Comparison of ENCODE assay signal across 21 mouse cellular contexts in the genomic region with DNA sequence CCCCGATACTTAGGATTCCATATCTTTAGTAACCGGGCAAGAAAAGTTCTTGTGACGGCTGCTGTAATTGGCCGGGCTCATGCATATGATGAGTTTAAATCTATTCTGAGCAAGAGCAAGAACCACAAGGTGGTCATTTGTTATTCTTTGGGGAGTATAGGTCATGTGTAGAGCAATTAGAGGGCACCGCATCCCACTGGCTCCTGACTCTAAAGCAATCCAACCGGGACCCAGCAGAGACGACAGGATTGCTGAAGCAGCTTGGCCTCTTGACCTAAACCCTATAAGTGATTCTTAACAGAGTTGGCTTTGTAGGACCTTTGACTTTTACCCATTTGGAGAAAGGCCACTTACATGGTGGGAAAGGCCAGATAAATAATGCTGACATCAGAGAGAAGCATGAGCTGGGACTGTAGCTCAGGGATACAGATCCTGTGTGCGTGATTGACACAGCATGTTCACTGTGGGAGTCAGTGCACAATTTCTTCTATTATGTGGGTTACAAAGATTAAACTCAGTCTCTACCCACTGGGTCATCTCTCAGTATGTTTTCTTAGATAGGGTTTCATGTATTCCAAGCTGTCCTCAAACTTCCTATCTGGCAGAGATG.
DNase-seq lines count a peak whose midpoint lies in the region; ATAC-seq lines count a peak whose summit lies in the region.
"Had no signal": no experiment of that assay in that cellular context is flagged by ENCODE, and none has a peak within 500 bp of the region (broad histone marks: within the 10 kb centered on the region; RNA-seq: fewer than 3 reads in every experiment).

No protein-coding gene starts in this region.

- WGBS in kidney, embryonic 15.5 days: 27% methylated on average over 8 of the region's 8 CpGs
- WGBS in midbrain, embryonic 11.5 days: 46% methylated on average over 8 of the region's 8 CpGs
- WGBS in midbrain, embryonic 16.5 days: 63% methylated on average over 8 of the region's 8 CpGs

- H3K27me3 ChIP-seq in kidney, embryonic 15.5 days: peaks cover 16% of the 10 kb centered on the region; the same call in 1 of the 2 replicates
- no peaks in the 10 kb centered on the region for H3K27me3 ChIP-seq in midbrain, embryonic 11.5 days (ENCODE audit: control insufficient read depth, insufficient read depth, low read length)
- no peaks in the 10 kb centered on the region for H3K27me3 ChIP-seq in midbrain, embryonic 16.5 days (ENCODE audit: control insufficient read depth, insufficient read depth, low read depth, low read length)
- H3K27me3 ChIP-seq: embryonic facial prominence, embryonic 15.5 days; forebrain, embryonic 15.5 days; neural tube, embryonic 12.5 days had no signal

- no peaks in the 10 kb centered on the region for H3K4me1 ChIP-seq in kidney, embryonic 15.5 days
- peaks cover 4% of the 10 kb centered on the region; the same call in 1 of the 2 replicates for H3K4me1 ChIP-seq in midbrain, embryonic 11.5 days (ENCODE audit: control insufficient read depth, insufficient read depth, low read length)
- H3K4me1 ChIP-seq in midbrain, embryonic 16.5 days (ENCODE audit: control insufficient read depth, insufficient read depth, low read length): no peaks in the 10 kb centered on the region
- H3K4me1 ChIP-seq: embryonic facial prominence, embryonic 15.5 days; heart, embryonic 10.5 days; limb, embryonic 10.5 days; neural tube, embryonic 12.5 days had no signal

- no peak overlapping the region for H3K4me2 ChIP-seq in kidney, embryonic 15.5 days
- no peak overlapping the region for H3K4me2 ChIP-seq in midbrain, embryonic 11.5 days
- H3K4me2 ChIP-seq in midbrain, embryonic 16.5 days (ENCODE audit: low read length): no peak overlapping the region
- H3K4me2 ChIP-seq: embryonic facial prominence, embryonic 15.5 days; forebrain, embryonic 15.5 days; neural tube, embryonic 12.5 days had no signal

- DNase-seq in adrenal gland, adult 2 months: peak; percentile 4
- DNase-seq in adrenal gland, adult 8-10 months: no peak
- DNase-seq in kidney, adult 11 months: no peak
- no peak for DNase-seq in midbrain, embryonic 11.5 days (ENCODE audit: low spot score, missing footprints)
- DNase-seq in mesoderm, embryonic 11.5 days (ENCODE audit: low read depth, low spot score): peak; percentile 47
- DNase-seq: cerebellum, adult 8-10 months; heart, postnatal 4 days; liver; lung, postnatal 4 days; retina, postnatal 1 day; right cerebral cortex, postnatal 25 days; spleen, adult 18-20 months had no signal

- ATAC-seq in kidney, embryonic 15.5 days (replicated peaks; ENCODE audit: low FRiP score): peak; percentile 67; the same call in 1 of the 2 replicates
- ATAC-seq in midbrain, embryonic 11.5 days (ENCODE audit: low FRiP score): peak; percentile 72
- no peak for ATAC-seq in midbrain, embryonic 16.5 days
- ATAC-seq in erythroblast, adult 5-6 weeks (replicated peaks; ENCODE audit: low FRiP score, poor library complexity, severe bottlenecking): no peak
- ATAC-seq: forebrain, embryonic 15.5 days; intestine, postnatal 0 days had no signal

- no peak overlapping the region for H3K4me3 ChIP-seq in kidney, embryonic 15.5 days (replicated peaks)
- no peak overlapping the region for H3K4me3 ChIP-seq in midbrain, embryonic 11.5 days (ENCODE audit: low read depth, low read length)
- no peak overlapping the region for H3K4me3 ChIP-seq in midbrain, embryonic 16.5 days (ENCODE audit: low read depth, low read length)
- H3K4me3 ChIP-seq: embryonic facial prominence, embryonic 15.5 days; forebrain, embryonic 15.5 days; heart, embryonic 10.5 days; limb, embryonic 10.5 days; neural tube, embryonic 12.5 days had no signal

- no peaks in the 10 kb centered on the region for H3K36me3 ChIP-seq in kidney, embryonic 15.5 days
- H3K36me3 ChIP-seq in midbrain, embryonic 11.5 days (ENCODE audit: control insufficient read depth, insufficient read depth, low read length): no peaks in the 10 kb centered on the region
- no peaks in the 10 kb centered on the region for H3K36me3 ChIP-seq in midbrain, embryonic 16.5 days (ENCODE audit: control insufficient read depth, insufficient read depth, low read length)
- H3K36me3 ChIP-seq: embryonic facial prominence, embryonic 15.5 days; forebrain, embryonic 15.5 days; heart, embryonic 10.5 days; limb, embryonic 10.5 days; neural tube, embryonic 12.5 days had no signal

- H3K27ac ChIP-seq in kidney, embryonic 15.5 days: no peak overlapping the region
- no peak overlapping the region for H3K27ac ChIP-seq in midbrain, embryonic 11.5 days (ENCODE audit: low read depth, low read length)
- no peak overlapping the region for H3K27ac ChIP-seq in midbrain, embryonic 16.5 days (ENCODE audit: low read length)
- H3K27ac ChIP-seq: embryonic facial prominence, embryonic 15.5 days; forebrain, embryonic 15.5 days; heart, embryonic 10.5 days; limb, embryonic 10.5 days; neural tube, embryonic 12.5 days had no signal

- no peaks in the 10 kb centered on the region for H3K9me3 ChIP-seq in kidney, embryonic 15.5 days (replicated peaks)
- no peaks in the 10 kb centered on the region for H3K9me3 ChIP-seq in midbrain, embryonic 11.5 days (ENCODE audit: control insufficient read depth, low read length)
- H3K9me3 ChIP-seq in midbrain, embryonic 16.5 days (replicated peaks; ENCODE audit: control insufficient read depth, low read length, poor library complexity, severe bottlenecking): no peaks in the 10 kb centered on the region
- H3K9me3 ChIP-seq: embryonic facial prominence, embryonic 15.5 days; forebrain, embryonic 15.5 days; heart, embryonic 10.5 days; limb, embryonic 10.5 days; neural tube, embryonic 12.5 days had no signal

- H3K9ac ChIP-seq in kidney, embryonic 15.5 days: no peak overlapping the region
- H3K9ac ChIP-seq in midbrain, embryonic 11.5 days (ENCODE audit: low read length): no peak overlapping the region
- no peak overlapping the region for H3K9ac ChIP-seq in midbrain, embryonic 16.5 days (ENCODE audit: low read depth, low read length)
- H3K9ac ChIP-seq: embryonic facial prominence, embryonic 15.5 days; forebrain, embryonic 15.5 days; neural tube, embryonic 12.5 days had no signal

Comparison
In these comparisons a context has a peak if more than half of its experiments do, and no peak if none do; other contexts are left out.
1. DNase-seq: peak in adrenal gland, adult 2 months (single experiment) and mesoderm, embryonic 11.5 days (single experiment); none in adrenal gland, adult 8-10 months (single experiment), kidney, adult 11 months (single experiment) and midbrain, embryonic 11.5 days (single experiment).
2. ATAC-seq: peak in kidney, embryonic 15.5 days (single experiment) and midbrain, embryonic 11.5 days (single experiment); none in midbrain, embryonic 16.5 days (single experiment) and erythroblast, adult 5-6 weeks (single experiment).